Mouse (Mus musculus) lung, adult 2 months (tissue): ENCODE measurements around the gene Crcp.

Source experiments
- CTCF ChIP-seq: fragments of 200-500 bp; IDR thresholded peaks from 2 replicates; pipeline ENCODE4 v1.5.1; 2011; ENCODE audit warnings: mild to moderate bottlenecking, low read length, control low read depth; ENCODE audit not compliant: insufficient read depth
- POLR2A ChIP-seq: fragments of 200-500 bp; IDR thresholded peaks from 2 replicates; pipeline ENCODE4 v1.6.1; 2011; ENCODE audit warnings: low read depth, mild to moderate bottlenecking, control low read depth, low read length, borderline replicate concordance; ENCODE audit errors: extremely low read depth

DNA sequence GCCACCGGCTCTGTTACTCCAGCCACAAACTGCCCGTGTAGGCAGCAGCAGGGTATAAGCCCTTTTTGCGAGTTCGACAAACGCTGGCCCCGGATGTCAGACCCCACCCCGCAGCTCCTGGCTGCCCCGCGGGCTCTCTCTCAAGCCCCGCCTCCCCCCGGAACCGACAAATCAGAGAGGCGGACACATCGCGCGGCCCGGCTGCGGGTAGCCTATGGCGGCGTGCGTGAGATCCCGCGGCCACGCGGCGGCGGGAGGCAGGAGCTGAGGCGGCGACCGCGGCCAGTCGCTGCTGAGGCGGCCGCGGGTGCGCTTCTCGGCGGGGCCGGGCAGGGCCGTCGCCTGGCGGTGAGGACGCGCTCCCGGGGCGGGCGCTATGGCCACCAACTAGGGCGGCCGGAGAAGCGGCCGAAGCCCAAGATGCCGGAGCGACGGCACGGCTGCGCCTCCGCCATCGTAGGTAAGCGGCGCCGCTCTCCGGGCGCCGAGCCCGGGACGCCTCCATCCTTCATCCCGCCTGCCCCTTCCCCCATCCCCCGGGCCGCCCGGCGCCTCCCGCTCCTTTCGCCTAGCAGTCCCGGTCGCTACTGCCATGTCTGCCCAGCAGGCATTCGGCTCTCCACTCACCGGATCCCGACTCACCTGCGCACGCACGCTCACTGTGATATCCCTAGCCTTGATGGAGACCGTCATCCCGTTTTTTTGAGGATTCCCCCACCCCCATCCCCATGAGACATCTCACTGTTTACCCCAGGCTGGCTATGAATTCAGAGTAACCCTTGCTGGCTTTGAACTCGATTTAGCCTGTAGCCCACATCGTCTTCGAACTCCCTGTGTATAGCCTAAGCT, 50.3 kb downstream of the Crcp start:
- TF ChIP-seq CTCF (no peak), POLR2A (peak; percentile 40)
